Mouse (Mus musculus) ES-E14 (cell line): ENCODE data around the gene Serpine2.

Experiments
- CHD2 ChIP-seq: IDR thresholded peaks from 2 replicates; pipeline ENCODE4 v1.6.1; 2014; ENCODE audit warnings: mild to moderate bottlenecking, low read depth, low read length, inconsistent platforms
- HCFC1 ChIP-seq: IDR thresholded peaks from 2 replicates; pipeline ENCODE4 v1.6.1; 2012; ENCODE audit warnings: low read length, inconsistent platforms, borderline replicate concordance; ENCODE audit not compliant: insufficient read depth
- ZNF384 ChIP-seq: IDR thresholded peaks from 2 replicates; pipeline ENCODE4 v1.6.1; 2012; ENCODE audit warnings: low read depth, low read length, inconsistent platforms

- TF ChIP-seq CHD2 (no peak), ZNF384 (no peak), HCFC1 (no peak)
Measured at GRCm38 (mm10) chr1:79759006-79759405, 102.0 kb downstream of the Serpine2 start.
